11 mouse cellular contexts compared by ENCODE assay signal in the genomic region with DNA sequence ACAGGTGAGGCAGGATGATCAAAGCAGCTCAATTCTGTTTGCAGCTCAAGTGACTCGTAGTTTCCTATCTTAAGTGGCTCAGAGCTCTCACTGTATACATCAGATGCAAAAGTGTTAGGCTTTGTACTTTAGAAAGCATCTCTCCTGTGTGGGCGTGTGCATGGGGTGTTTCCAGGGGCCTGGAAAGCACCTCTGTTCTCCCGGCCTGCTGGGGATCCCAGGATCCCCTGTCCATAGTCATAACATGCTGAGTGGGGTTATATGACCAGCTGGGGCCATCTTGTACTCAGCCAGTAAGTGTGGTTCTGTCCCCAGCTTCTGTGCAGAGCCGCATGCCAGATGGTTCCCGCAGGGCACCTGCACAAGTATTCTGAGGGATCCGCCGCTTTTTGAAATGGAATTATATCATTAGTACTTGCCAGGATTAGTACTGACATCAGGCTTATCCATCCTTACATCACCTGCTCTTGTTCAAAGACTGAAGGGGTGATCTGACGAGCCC. TPM values are rescaled to one million over a fixed set of nuclear protein-coding genes. Genes with fewer than 3 reads are reported as not detected.
DNase-seq lines count a peak whose midpoint lies in the region; ATAC-seq and TF ChIP-seq lines count a peak whose summit lies in the region.
"Had no signal": no experiment of that assay in that cellular context is flagged by ENCODE, and none has a peak within 500 bp of the region (broad histone marks: within the 10 kb centered on the region; RNA-seq: fewer than 3 reads in every experiment).

No protein-coding gene starts in this region.

- H3K4me2 ChIP-seq in hindbrain, postnatal 0 days (ENCODE audit: low read depth, low read length): no peak overlapping the region
- H3K4me2 ChIP-seq: stomach, embryonic 15.5 days had no signal

- TF ChIP-seq CTCF in hindbrain, postnatal 0 days (IDR thresholded peaks at IDR 0.05; ENCODE audit: low read depth): no peak

- H3K9me3 ChIP-seq in hindbrain, postnatal 0 days (ENCODE audit: low read length): no peaks in the 10 kb centered on the region
- no peaks in the 10 kb centered on the region for H3K9me3 ChIP-seq in hindbrain, embryonic 10.5 days
- H3K9me3 ChIP-seq: stomach, embryonic 15.5 days had no signal

- no peaks in the 10 kb centered on the region for H3K27me3 ChIP-seq in hindbrain, postnatal 0 days (ENCODE audit: insufficient read depth, low read length)
- H3K27me3 ChIP-seq in hindbrain, embryonic 10.5 days (ENCODE audit: insufficient read depth, poor library complexity, severe bottlenecking): peaks cover 35% of the 10 kb centered on the region
- H3K27me3 ChIP-seq: stomach, embryonic 15.5 days had no signal

- 70% methylated on average over 8 of the region's 8 CpGs for WGBS in hindbrain, postnatal 0 days
- WGBS in hindbrain, embryonic 10.5 days: 86% methylated on average over 8 of the region's 8 CpGs

- no peak overlapping the region for H3K9ac ChIP-seq in hindbrain, postnatal 0 days (replicated peaks; ENCODE audit: low read length)
- H3K9ac ChIP-seq: stomach, embryonic 15.5 days had no signal

- no peak overlapping the region for H3K27ac ChIP-seq in hindbrain, postnatal 0 days
- H3K27ac ChIP-seq in hindbrain, embryonic 10.5 days: no peak overlapping the region
- H3K27ac ChIP-seq: stomach, embryonic 15.5 days had no signal

- H3K36me3 ChIP-seq in hindbrain, postnatal 0 days (ENCODE audit: insufficient read depth, low read length): no peaks in the 10 kb centered on the region; the same call in 1 of the 2 replicates
- peaks cover 35% of the 10 kb centered on the region for H3K36me3 ChIP-seq in hindbrain, embryonic 10.5 days

- DNase-seq in hindbrain, postnatal 0 days (ENCODE audit: low spot score): no peak
- DNase-seq in hindbrain, embryonic 10.5 days (ENCODE audit: low spot score): no peak
- DNase-seq in cerebellum, postnatal 25 days: peak; percentile 36 to 39
- peak; percentile 23 to 43 for DNase-seq in layer of hippocampus, postnatal 10 days (ENCODE audit: low spot score in 2 of 2)
- no peak for DNase-seq in lung, postnatal 36 days
- no peak for DNase-seq in gastrocnemius, postnatal 10 days
- DNase-seq: heart, adult 18-20 months; lung, postnatal 4 days had no signal

- 0 out of 2 replicates have a peak, but pooled peaks have one; percentile 10 for ATAC-seq in hindbrain, postnatal 0 days
- ATAC-seq in activated CD4-positive, CD25-positive, alpha-beta regulatory T cell, adult 4 months: peak; percentile 63

- H3K4me3 ChIP-seq in hindbrain, postnatal 0 days (ENCODE audit: low read length): no peak overlapping the region
- H3K4me3 ChIP-seq in hindbrain, embryonic 10.5 days: no peak overlapping the region
- H3K4me3 ChIP-seq: erythroblast, embryonic 14.5 days; stomach, embryonic 15.5 days had no signal

- 0 out of 2 replicates have a peak, but pooled peaks cover 4% of the 10 kb centered on the region for H3K4me1 ChIP-seq in hindbrain, postnatal 0 days (ENCODE audit: insufficient read depth, low read length)
- peaks cover 41% of the 10 kb centered on the region for H3K4me1 ChIP-seq in hindbrain, embryonic 10.5 days (replicated peaks)

RNA-seq across cellular contexts. Expression of a gene that starts 25.8 kb away (rescaled TPM):
- total RNA-seq in hindbrain, postnatal 0 days (2014; rRNA removed): 82.8 and 88.9 TPM in 2 replicates
- 94.3 and 102 TPM in 2 replicates for polyA plus RNA-seq in hindbrain, postnatal 0 days (2015; fragmentation: Nextera tagmentation; extraction: Ambion mirVana)
- polyA plus RNA-seq in hindbrain, embryonic 10.5 days (2016; fragmentation: Nextera tagmentation; extraction: Ambion mirVana): 62.5 and 67.9 TPM in 2 replicates
- polyA plus RNA-seq in activated CD4-positive, CD25-positive, alpha-beta regulatory T cell, adult 4 months (2017; shearing (Covaris generic)): 10 to 100 TPM; 45.6 to 60.6 TPM
- total RNA-seq in layer of hippocampus, postnatal 10 days (2021): 10 to 100 TPM; 55.3 to 59.8 TPM
- 10 to 100 TPM; 44.1 to 47.3 TPM for total RNA-seq in gastrocnemius, postnatal 10 days (2021)

RNA-seq across cellular contexts. Expression of a gene that starts 26.2 kb away (rescaled TPM):
- 17.9 and 23.1 TPM in 2 replicates for total RNA-seq in hindbrain, postnatal 0 days (2014; rRNA removed)
- polyA plus RNA-seq in hindbrain, postnatal 0 days (2015; fragmentation: Nextera tagmentation; extraction: Ambion mirVana): 37.6 and 41.8 TPM in 2 replicates
- polyA plus RNA-seq in hindbrain, embryonic 10.5 days (2016; fragmentation: Nextera tagmentation; extraction: Ambion mirVana): 30.5 and 34.7 TPM in 2 replicates
- 10 to 100 TPM; 16.2 to 21.6 TPM for polyA plus RNA-seq in activated CD4-positive, CD25-positive, alpha-beta regulatory T cell, adult 4 months (2017; shearing (Covaris generic))
- total RNA-seq in layer of hippocampus, postnatal 10 days (2021): 10 to 100 TPM; 22.1 to 28.4 TPM
- 10 to 100 TPM; 12.9 to 13.6 TPM for total RNA-seq in gastrocnemius, postnatal 10 days (2021)

RNA-seq across cellular contexts. Expression of a gene that starts 46.1 kb away (rescaled TPM):
- total RNA-seq in hindbrain, postnatal 0 days (2014; rRNA removed): 9.6 and 10.5 TPM in 2 replicates
- 16.9 and 18.0 TPM in 2 replicates for polyA plus RNA-seq in hindbrain, postnatal 0 days (2015; fragmentation: Nextera tagmentation; extraction: Ambion mirVana)
- 16.8 and 19.5 TPM in 2 replicates for polyA plus RNA-seq in hindbrain, embryonic 10.5 days (2016; fragmentation: Nextera tagmentation; extraction: Ambion mirVana)
- polyA plus RNA-seq in activated CD4-positive, CD25-positive, alpha-beta regulatory T cell, adult 4 months (2017; shearing (Covaris generic)): 10 to 100 TPM; 11.4 to 11.9 TPM
- 1 to 10 TPM; 6.9 to 7.4 TPM for total RNA-seq in layer of hippocampus, postnatal 10 days (2021)
- 1 to 10 TPM; 4.3 to 4.6 TPM for total RNA-seq in gastrocnemius, postnatal 10 days (2021)

RNA-seq across cellular contexts. Expression of a gene that starts 46.3 kb away (rescaled TPM):
- total RNA-seq in hindbrain, postnatal 0 days (2014; rRNA removed): 11.0 and 12.4 TPM in 2 replicates
- polyA plus RNA-seq in hindbrain, postnatal 0 days (2015; fragmentation: Nextera tagmentation; extraction: Ambion mirVana): 2.5 and 2.7 TPM in 2 replicates
- polyA plus RNA-seq in hindbrain, embryonic 10.5 days (2016; fragmentation: Nextera tagmentation; extraction: Ambion mirVana): 2.2 and 2.7 TPM in 2 replicates
- 1 to 10 TPM; 1.4 to 2.6 TPM for polyA plus RNA-seq in activated CD4-positive, CD25-positive, alpha-beta regulatory T cell, adult 4 months (2017; shearing (Covaris generic))
- total RNA-seq in layer of hippocampus, postnatal 10 days (2021): 10 to 100 TPM in 1 of 2 experiments, 1 to 10 TPM in 1; 9.1 to 10.0 TPM
- total RNA-seq in gastrocnemius, postnatal 10 days (2021): 1 to 10 TPM; 3.9 to 5.2 TPM

Comparison
In these comparisons a context has a peak if more than half of its experiments do, and no peak if none do; other contexts are left out.
1. DNase-seq: peak in cerebellum, postnatal 25 days (2 of 2) and layer of hippocampus, postnatal 10 days (2 of 2); none in hindbrain, postnatal 0 days (single experiment), hindbrain, embryonic 10.5 days (single experiment), lung, postnatal 36 days (single experiment) and gastrocnemius, postnatal 10 days (single experiment).